Mouse (Mus musculus) stomach, embryonic 15.5 days (tissue): ENCODE data around the gene Gabrr2. TPM values are rescaled to one million over a fixed set of nuclear protein-coding genes. Genes with fewer than 3 reads are reported as not detected.
A peak's percentile ranks its signal among the peaks of the same experiment; 100 is the strongest.

Source experiments
- ATAC-seq: fragments of 200-750 bp; cut with Nextera tagmentation; 2 replicates; pipeline ENCODE4 v1.8.0; 2017; ENCODE audit warnings: low read depth, moderate number of reproducible peaks, moderate TSS enrichment; ENCODE audit not compliant: insufficient read depth, low FRiP score
- H3K27ac ChIP-seq: fragments of 300-500 bp; sonication (generic); 2 replicates; pipeline ENCODE4 v1.5.1; 2015; ENCODE audit warnings: mild to moderate bottlenecking, inconsistent platforms
- H3K27me3 ChIP-seq: fragments of 300-500 bp; sonication (generic); replicated peaks from 2 replicates; pipeline ENCODE4 v1.6.1; 2015; ENCODE audit warnings: inconsistent platforms
- H3K36me3 ChIP-seq: fragments of 300-500 bp; sonication (generic); 2 replicates; pipeline ENCODE4 v1.6.1; 2015; ENCODE audit warnings: inconsistent platforms
- H3K4me1 ChIP-seq: fragments of 300-500 bp; sonication (generic); 2 replicates; pipeline ENCODE4 v1.6.1; 2015; ENCODE audit warnings: inconsistent platforms
- H3K4me2 ChIP-seq: fragments of 300-500 bp; sonication (generic); 2 replicates; pipeline ENCODE4 v1.6.1; 2015; ENCODE audit warnings: mild to moderate bottlenecking, inconsistent platforms
- H3K4me3 ChIP-seq: fragments of 300-500 bp; sonication (generic); replicated peaks from 2 replicates; pipeline ENCODE4 v1.5.1; 2015; ENCODE audit warnings: inconsistent platforms
- H3K9ac ChIP-seq: fragments of 300-500 bp; sonication (generic); 2 replicates; pipeline ENCODE4 v1.6.1; 2015; ENCODE audit warnings: inconsistent platforms
- H3K9me3 ChIP-seq: fragments of 300-500 bp; sonication (generic); 2 replicates; pipeline ENCODE4 v1.6.1; 2016; ENCODE audit warnings: inconsistent platforms
- WGBS: fragments of 180-500 bp; shearing (Covaris S2); methylation state at CpG from one replicate; pipeline ENCODE4 v1.1.7; 2015; 5-methylcytosine and 5-hydroxymethylcytosine counted together
- polyA plus RNA-seq: library from polyadenylated mRNA; unstranded; fragments of >200 nt; fragmentation: Nextera tagmentation; extraction: Ambion mirVana; gene quantifications from 2 replicates; pipeline ENCODE4 v1.2.1, GENCODE M21; 2015

Gene Gabrr2
- polyA plus RNA-seq, 1 experiment from 2014 or later = 0.39 TPM

DNA sequence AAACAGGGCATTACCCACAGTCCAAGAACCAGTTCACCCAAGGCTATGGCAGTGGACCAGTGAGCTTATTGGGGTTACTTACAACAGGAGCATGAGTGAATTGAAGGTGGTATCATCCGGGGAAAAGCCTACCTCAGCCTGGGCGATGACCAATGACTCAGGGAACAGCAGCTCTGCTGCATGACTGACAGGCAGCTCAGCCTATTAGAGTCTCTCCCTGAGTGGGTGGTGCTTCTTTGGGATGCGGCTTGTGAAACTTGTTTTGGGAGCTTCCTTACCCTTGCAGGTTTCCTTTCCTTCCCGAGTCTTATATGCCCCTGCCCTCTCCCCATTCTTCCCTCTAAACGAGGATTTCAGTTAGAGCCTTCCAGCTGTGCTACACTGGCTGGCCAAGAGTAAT is 10.1 kb upstream of the Gabrr2 start:
- no peak; the same call in 1 of the 2 replicates for ATAC-seq
- Histone ChIP-seq H3K4me3 (no peak overlapping the region), H3K9me3 (no peaks in the 10 kb centered on the region), H3K36me3 (peaks cover 17% of the 10 kb centered on the region), H3K4me2 (no peak overlapping the region), H3K9ac (no peak overlapping the region), H3K27ac (no peak overlapping the region), H3K4me1 (no peaks in the 10 kb centered on the region), H3K27me3 (no peaks in the 10 kb centered on the region)
- 88% methylated on average over 5 of the region's 5 CpGs for WGBS

DNA sequence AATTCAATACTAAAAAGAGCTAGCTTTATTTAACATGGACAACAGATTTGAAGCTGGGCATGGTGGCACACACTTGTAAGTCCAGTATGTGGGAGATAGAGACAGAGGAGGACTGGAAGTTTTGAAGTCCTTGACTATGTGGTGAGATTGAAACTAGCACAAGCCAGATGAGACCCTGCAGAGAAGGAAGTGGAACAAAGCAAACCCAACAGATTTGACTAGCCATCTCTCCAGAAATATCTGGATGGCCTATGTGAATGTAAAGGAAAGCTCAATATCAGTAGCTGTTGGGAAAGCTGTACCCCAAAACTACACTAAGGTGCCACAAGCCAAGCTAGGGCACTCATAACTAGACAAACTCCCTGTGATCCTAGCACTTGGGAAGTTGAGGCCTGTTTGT is 8.4 kb upstream of the Gabrr2 start:
- H3K4me3 ChIP-seq = no peak overlapping the region
- no peak for ATAC-seq
- H3K27ac ChIP-seq = no peak overlapping the region
- peaks cover 12% of the 10 kb centered on the region for H3K36me3 ChIP-seq
- no peaks in the 10 kb centered on the region for H3K4me1 ChIP-seq
- H3K4me2 ChIP-seq = no peak overlapping the region
- H3K9me3 ChIP-seq = no peaks in the 10 kb centered on the region
- H3K27me3 ChIP-seq = no peaks in the 10 kb centered on the region
- H3K9ac ChIP-seq = no peak overlapping the region

DNA sequence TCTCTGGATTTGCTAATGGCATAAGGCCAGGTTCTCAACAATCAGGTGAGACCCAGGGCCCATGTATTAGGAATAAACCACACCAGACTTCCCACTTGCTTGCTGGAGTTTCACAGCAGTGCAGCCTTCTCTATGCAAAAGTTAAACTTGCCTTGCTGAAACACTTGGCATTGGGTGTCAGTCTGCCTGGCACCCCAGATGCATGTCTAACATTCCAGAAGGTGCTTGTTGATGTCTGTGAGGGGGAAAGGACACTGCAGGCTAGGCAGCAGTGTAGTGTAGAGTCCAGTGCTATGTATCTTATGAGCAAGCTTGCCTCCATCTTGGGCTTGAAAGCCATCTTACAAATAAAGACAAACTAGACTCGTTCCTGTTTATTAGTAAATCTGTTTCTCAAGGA is 6.5 kb upstream of the Gabrr2 start:
- no peak overlapping the region for H3K4me3 ChIP-seq
- no peaks in the 10 kb centered on the region for H3K4me1 ChIP-seq
- no peak overlapping the region for H3K27ac ChIP-seq
- WGBS = 76% methylated on average over 1 of the region's 1 CpGs
- H3K36me3 ChIP-seq = 0 out of 2 replicates have a peak, but pooled peaks cover 3% of the 10 kb centered on the region
- H3K9me3 ChIP-seq = no peaks in the 10 kb centered on the region
- H3K4me2 ChIP-seq = no peak overlapping the region
- no peak overlapping the region for H3K9ac ChIP-seq
- ATAC-seq = no peak
- no peaks in the 10 kb centered on the region for H3K27me3 ChIP-seq

- Histone ChIP-seq H3K27me3 (no peaks in the 10 kb centered on the region), H3K4me1 (no peaks in the 10 kb centered on the region), H3K9ac (no peak overlapping the region), H3K4me2 (no peak overlapping the region), H3K27ac (peak overlapping the region; percentile 11; the same call in 1 of the 2 replicates), H3K9me3 (no peaks in the 10 kb centered on the region), H3K36me3 (no peaks in the 10 kb centered on the region), H3K4me3 (no peak overlapping the region)
- WGBS = 71% methylated on average over 11 of the region's 11 CpGs
- ATAC-seq = no peak
Measured at GRCm38 (mm10) chr4:33057890-33058687, 4.7 kb upstream of the Gabrr2 start.

DNA sequence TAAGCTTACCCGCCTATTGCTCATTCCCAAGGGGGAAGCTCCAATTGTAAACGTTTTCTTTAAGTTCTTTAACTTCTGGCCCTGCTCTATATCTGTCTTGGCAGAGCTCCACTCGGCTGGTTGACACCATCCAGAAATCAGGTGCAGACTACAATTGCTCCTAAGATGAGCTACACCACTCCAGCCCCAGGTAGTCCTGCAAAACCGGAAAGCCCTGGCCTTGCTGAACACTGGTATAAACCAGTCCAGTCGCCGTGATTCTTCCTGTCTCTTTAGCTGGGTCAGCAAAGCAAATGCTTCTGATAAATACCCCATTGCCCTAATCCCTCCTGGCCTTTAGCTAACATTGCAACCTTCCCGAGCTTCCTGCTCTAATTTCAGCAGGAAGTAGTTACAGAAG is 1.6 kb upstream of the Gabrr2 start:
- Histone ChIP-seq H3K27ac (no peak overlapping the region), H3K27me3 (no peaks in the 10 kb centered on the region), H3K9me3 (no peaks in the 10 kb centered on the region), H3K36me3 (no peaks in the 10 kb centered on the region), H3K4me3 (no peak overlapping the region), H3K9ac (no peak overlapping the region), H3K4me1 (no peaks in the 10 kb centered on the region), H3K4me2 (no peak overlapping the region)
- WGBS = 32% methylated on average over 7 of the region's 7 CpGs
- ATAC-seq = no peak

DNA sequence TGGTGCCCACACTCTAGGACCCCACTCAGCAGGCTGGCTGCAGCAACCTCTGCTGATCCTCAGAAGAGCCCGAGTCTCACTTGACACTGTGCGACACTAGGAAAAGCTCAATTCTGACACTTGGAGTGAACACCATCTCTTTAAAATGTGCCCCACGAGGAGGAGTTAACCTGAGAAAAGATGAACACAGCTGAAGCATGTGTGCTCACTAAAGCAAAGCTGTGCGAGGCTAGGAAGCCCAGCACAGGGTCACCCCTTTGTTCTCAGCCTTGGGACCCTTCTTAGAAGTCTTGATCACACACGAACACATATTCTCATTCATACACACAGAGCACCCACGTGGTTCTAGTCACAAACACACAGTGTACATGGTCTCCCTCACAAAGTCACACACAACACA is 2.2 kb downstream of the Gabrr2 start:
- H3K9me3 ChIP-seq = no peaks in the 10 kb centered on the region
- H3K27ac ChIP-seq = no peak overlapping the region
- WGBS = 78% methylated on average over 6 of the region's 6 CpGs
- H3K36me3 ChIP-seq = no peaks in the 10 kb centered on the region
- no peak overlapping the region for H3K9ac ChIP-seq
- H3K27me3 ChIP-seq = no peaks in the 10 kb centered on the region
- no peak overlapping the region for H3K4me3 ChIP-seq
- ATAC-seq = no peak
- H3K4me1 ChIP-seq = no peaks in the 10 kb centered on the region
- H3K4me2 ChIP-seq = no peak overlapping the region

DNA sequence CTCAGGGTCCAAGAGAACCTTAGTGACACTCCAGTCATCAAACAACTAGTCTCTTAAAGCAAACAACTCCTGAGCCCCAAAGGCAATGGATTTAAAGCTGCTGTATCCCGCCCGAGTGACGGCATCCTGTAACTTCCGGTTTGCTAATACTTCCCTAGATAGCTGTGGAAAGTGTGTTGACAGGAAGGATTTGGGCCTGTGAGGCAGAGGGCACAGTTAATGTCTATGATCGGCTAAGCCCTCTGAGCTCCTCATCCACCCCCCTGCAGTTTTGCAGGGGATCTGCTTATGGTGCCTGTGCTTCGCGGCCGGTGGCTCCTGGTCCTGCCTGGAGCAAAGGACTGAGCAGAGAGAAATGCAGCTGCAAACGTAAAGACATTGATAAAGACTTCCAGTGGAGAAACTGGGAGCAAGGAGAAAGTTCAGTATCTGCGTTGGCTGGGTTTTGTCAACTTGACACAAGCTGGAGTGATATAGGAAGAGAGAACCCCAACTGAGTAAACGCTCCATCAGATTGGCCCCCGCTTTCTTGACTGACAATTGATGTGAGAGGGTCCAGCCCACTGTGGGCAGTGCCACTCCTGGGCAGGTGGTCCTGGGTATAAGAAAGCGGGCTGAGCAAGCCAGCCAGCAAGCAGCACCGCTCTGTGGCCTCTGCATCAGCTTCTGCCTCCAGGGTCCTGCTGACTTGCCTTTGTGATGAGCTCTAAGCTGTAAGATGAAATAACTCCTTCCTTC is 3.6 kb downstream of the Gabrr2 start:
- WGBS = 35% methylated on average over 14 of the region's 14 CpGs

DNA sequence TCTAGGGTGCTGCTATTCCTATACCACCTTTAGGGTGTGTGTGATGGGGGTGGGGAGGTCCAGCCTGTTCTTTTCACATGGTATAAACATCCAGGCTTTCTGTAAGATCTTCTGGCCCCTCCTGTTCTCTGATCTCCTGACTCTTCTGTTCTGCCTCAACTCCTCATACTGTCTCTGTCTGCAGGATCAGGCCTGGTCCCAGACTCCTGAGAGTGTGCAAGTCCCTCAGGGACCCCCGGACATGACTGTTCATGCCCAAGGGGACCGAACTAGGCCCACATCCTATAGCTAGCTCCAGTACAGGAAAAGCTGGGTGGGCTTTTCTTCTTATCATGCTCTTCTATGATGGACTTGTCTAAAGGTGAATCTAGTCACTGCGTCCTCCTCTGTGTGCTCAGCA is 4.5 kb downstream of the Gabrr2 start:
- 97% methylated on average over 3 of the region's 3 CpGs for WGBS
- ATAC-seq = no peak

More for the DNA sequence above, 3.6 kb downstream of the Gabrr2 start:
- no peak for ATAC-seq
- Histone ChIP-seq H3K4me1 (no peaks in the 10 kb centered on the region), H3K4me3 (no peak overlapping the region), H3K27ac (no peak overlapping the region), H3K36me3 (no peaks in the 10 kb centered on the region), H3K9ac (no peak overlapping the region), H3K27me3 (no peaks in the 10 kb centered on the region), H3K9me3 (no peaks in the 10 kb centered on the region), H3K4me2 (peak overlapping the region; percentile 29; the same call in 1 of the 2 replicates)

GRCm38 (mm10) chr4:33067826-33068225 is 5.0 kb downstream of the Gabrr2 start:
- no peaks in the 10 kb centered on the region for H3K9me3 ChIP-seq
- no peaks in the 10 kb centered on the region for H3K4me1 ChIP-seq
- H3K4me2 ChIP-seq = no peak overlapping the region
- no peak overlapping the region for H3K9ac ChIP-seq
- WGBS = 91% methylated on average over 6 of the region's 6 CpGs
- no peak for ATAC-seq
- H3K27ac ChIP-seq = no peak overlapping the region
- H3K36me3 ChIP-seq = no peaks in the 10 kb centered on the region
- H3K4me3 ChIP-seq = no peak overlapping the region
- no peaks in the 10 kb centered on the region for H3K27me3 ChIP-seq

More for the DNA sequence above, 4.5 kb downstream of the Gabrr2 start:
- Histone ChIP-seq H3K27ac (no peak overlapping the region), H3K4me3 (no peak overlapping the region), H3K9ac (no peak overlapping the region), H3K9me3 (no peaks in the 10 kb centered on the region), H3K27me3 (no peaks in the 10 kb centered on the region), H3K4me2 (no peak overlapping the region), H3K36me3 (no peaks in the 10 kb centered on the region), H3K4me1 (no peaks in the 10 kb centered on the region)

DNA sequence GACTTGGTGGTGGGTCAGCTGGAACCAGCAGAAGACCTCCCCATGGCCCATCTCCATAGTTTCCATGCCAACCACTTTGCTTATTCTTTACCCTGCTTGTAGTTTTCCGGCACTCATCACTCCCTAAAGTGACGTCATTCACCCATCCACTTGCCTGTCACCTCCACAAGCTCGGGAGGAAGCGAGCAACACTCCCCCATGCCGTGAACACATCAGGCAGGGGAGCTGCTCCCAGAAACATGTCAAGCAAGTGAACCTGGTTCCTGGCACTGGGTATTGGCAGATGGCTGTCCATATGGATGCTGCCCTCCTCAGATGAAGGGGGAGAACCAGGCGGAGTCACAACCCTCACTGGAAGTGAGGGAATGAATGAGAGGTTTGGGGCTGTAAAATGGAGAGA is 6.1 kb downstream of the Gabrr2 start:
- no peak for ATAC-seq
- H3K36me3 ChIP-seq = no peaks in the 10 kb centered on the region
- H3K4me3 ChIP-seq = no peak overlapping the region
- 67% methylated on average over 6 of the region's 6 CpGs for WGBS
- H3K4me2 ChIP-seq = no peak overlapping the region
- no peaks in the 10 kb centered on the region for H3K27me3 ChIP-seq
- H3K9ac ChIP-seq = no peak overlapping the region
- H3K9me3 ChIP-seq = no peaks in the 10 kb centered on the region
- no peaks in the 10 kb centered on the region for H3K4me1 ChIP-seq
- no peak overlapping the region for H3K27ac ChIP-seq

DNA sequence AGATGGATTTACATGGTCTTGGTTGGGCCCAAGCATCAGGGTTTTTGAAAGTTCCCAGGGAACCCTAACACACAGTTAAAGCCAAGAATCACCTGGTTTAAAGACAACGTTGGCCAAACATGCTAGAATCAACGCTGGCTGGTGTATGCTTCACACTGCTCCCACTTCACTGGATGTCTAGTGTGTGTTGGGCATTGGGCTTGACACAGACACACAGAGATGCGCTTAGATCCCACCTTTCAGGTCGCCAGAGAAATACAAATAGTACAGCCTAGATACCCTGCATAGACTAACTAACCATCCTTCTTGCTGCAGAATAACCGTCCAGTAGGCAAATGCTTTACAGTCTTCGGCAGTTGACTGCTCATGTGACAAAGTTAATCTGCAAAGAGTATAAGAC is 7.5 kb downstream of the Gabrr2 start:
- no peaks in the 10 kb centered on the region for H3K9me3 ChIP-seq
- no peak overlapping the region for H3K9ac ChIP-seq
- H3K27ac ChIP-seq = no peak overlapping the region
- no peak overlapping the region for H3K4me2 ChIP-seq
- no peaks in the 10 kb centered on the region for H3K36me3 ChIP-seq
- no peak for ATAC-seq
- H3K4me1 ChIP-seq = no peaks in the 10 kb centered on the region
- 87% methylated on average over 6 of the region's 6 CpGs for WGBS
- H3K4me3 ChIP-seq = no peak overlapping the region
- H3K27me3 ChIP-seq = no peaks in the 10 kb centered on the region

DNA sequence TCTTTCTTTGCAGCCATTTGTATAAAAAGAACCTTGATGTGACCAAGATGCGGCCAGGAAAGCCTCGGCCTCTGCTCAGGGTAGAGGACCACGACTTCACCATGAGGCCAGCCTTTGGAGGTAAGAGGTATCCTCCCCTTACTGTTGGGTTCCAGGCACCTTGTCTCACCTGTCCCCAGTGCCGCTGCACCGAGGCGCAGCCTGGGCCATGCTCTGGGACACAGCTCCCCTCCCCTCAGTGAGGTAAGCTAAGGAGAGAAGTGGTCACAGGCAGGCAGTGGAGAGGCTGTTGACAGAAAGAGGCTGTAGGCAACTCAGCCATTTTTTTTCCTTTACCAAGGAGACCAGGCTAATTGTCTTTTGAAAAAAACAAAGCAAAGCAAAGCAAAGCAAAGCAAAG is 8.5 kb downstream of the Gabrr2 start:
- Histone ChIP-seq H3K4me1 (no peaks in the 10 kb centered on the region), H3K9ac (no peak overlapping the region), H3K36me3 (no peaks in the 10 kb centered on the region), H3K9me3 (no peaks in the 10 kb centered on the region), H3K27me3 (no peaks in the 10 kb centered on the region), H3K4me2 (no peak overlapping the region), H3K27ac (no peak overlapping the region), H3K4me3 (no peak overlapping the region)
- WGBS = 82% methylated on average over 6 of the region's 6 CpGs
- ATAC-seq = no peak
